Mouse (Mus musculus) adrenal gland, postnatal 4 days (tissue): ENCODE results near the gene A930002H24Rik. TPM values are rescaled to one million over a fixed set of nuclear protein-coding genes. Genes with fewer than 3 reads are reported as not detected.
"Not testable (repeated sequence)": the region's sequence is repeated elsewhere in the genome, so short reads cannot be mapped to it uniquely, and the experiment has no call there.

Source experiments
- DNase-seq, 2 experiments: peaks; one replicate each; pipeline ENCODE4 v3.0.0; 2021 to 2022; ENCODE audit warnings: low spot score in 2 of 2, mixed read lengths in 2 of 2
- long read RNA-seq, 2 experiments: library from polyadenylated mRNA; stranded (forward); transcript quantifications; one replicate each; pipeline ENCODE4 v2.0.0; 2021
- total RNA-seq, 2 experiments: library from RNA; stranded (reverse); gene quantifications; 2 replicates each; pipeline ENCODE4 v1.2.3; 2021

Gene A930002H24Rik
- total RNA-seq = 1 to 10 TPM; 1.8 to 1.9 TPM
- long read RNA-seq, experiment 1, partial matches to known transcripts = 0 of 2 reads
- long read RNA-seq, experiment 1, other reads (novel, unspliced or antisense) = 0 of 2 reads
- long read RNA-seq, experiment 2, transcript A930002H24Rik-201 (1 exons, 492 nt) = major isoform, 5 of 5 reads
- long read RNA-seq, experiment 2, partial matches to known transcripts = 0 of 5 reads
- long read RNA-seq, experiment 2, other reads (novel, unspliced or antisense) = 0 of 5 reads

DNA sequence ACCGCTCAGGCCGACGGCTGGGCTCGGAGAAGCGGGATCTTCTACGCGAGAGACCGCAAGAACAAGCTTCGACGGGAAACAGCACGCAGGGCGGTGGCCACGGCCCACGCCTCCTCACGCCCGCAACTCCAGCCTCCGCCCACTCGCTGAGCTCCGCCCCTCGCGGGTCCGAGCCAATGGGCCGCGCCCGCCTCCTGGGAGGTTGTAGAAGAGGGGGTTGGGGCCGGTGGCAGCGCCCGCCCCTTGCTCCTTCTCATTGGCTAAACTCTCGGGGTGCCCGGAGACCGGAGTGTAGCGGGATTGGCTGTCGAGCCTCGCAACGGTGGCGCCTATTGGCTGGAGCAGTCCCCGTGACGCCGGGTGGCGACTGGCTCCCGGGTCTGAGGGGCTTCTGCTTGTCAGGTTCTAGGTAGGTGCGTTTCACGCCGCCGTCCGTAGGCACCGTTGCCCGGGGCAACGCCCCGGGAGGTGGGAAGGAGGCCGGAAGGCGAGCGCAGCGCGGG, at the start of gene A930002H24Rik:
A930002H24Rik (minus strand) TSS at position 145 of the 503 bp plus-strand sequence.
- peak; percentile 96 to 98 for DNase-seq

DNA sequence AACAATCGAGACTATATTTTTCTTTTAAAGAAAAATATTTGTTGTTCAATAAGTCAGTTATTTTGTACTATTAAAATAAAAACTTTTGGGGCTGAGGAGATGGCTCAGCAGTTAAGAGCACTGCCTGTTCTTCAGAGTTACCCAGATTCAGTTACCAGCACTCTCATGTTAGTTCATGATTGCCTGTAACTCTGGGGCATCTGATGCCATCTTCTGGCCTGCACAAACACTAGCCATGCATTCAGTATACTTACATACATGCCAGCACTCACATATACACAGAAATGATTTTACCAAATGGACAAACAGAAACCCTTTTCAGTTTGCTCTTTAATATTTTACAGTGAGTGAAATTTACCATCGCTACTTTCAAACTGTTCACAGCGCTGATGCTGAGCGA, 45.7 kb upstream of the A930002H24Rik start:
- no peak for DNase-seq

DNA sequence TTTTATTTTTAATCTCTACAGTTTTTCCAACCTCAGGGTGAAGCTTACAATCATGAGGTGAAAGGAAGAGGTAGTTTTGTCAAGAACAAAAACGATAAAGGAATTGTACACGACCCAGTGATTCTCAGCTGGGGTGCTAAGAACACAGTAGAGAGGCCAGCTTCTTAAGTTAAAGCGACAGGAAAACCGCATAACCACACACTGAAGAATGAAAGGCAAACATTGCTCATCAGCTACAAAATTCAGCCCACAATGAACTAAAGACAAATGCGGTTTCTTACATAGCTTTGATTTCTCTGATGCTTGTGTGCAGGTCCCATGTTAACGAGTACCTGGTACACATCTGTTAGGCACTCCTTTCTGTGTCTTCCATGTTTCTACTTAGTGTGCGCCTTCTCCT, 33.5 kb upstream of the A930002H24Rik start:
- DNase-seq = no peak

DNA sequence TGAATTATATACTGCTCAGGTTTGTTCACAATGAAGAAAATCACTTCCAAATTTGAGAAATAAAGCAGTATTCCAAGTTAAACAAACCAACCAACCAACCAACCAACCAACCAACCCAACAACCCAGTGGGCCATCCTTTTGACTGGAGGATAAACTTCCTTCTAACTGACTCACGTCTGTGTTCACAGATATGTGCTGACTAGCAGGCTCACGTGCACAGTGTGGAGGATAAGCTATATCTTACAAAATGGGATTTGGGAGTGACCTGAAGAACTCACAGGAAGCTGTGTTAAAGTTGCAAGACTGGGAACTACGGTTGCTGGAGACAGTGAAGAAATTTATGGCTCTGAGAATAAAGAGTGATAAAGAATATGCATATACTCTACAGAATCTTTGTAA, 32.2 kb upstream of the A930002H24Rik start:
- DNase-seq = no peak

DNA sequence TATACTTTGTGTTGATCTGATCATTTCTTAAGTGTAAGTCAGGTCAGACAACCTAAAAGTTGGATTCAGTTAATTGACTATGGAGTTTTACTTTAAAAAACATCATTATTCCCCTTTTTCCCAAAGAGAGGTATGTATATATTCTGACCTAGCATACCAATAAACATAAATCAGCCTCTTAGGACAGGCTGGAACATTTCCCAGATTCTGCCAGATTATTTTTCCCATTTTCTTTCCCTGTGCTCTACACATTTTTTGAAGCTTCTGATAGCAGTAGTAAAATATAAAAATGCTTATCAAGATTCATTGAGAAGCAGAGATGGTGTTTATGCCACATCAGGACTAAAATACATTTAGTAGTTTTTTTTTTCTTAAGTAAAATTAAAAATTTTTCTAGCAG, 27.0 kb upstream of the A930002H24Rik start:
- no peak for DNase-seq

DNA sequence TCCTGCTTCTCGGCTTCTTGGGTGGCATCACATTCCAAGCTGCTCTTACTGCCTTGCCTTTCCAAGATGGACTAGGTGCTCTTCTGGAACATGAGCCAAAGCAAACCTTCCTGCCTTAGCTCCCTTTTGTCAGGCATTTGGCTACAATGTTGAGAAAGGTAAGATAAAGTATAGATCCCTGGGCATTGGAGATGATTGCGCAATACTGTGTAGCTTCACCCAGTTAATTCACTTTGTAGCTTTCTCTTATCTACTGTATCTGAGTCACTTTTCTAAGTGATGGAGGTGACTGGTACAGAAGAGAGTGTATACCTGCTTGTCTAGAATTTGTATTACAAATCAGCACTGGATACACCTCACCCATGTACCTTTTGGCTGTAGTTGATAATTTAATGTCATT, 23.4 kb upstream of the A930002H24Rik start:
- DNase-seq = no peak

DNA sequence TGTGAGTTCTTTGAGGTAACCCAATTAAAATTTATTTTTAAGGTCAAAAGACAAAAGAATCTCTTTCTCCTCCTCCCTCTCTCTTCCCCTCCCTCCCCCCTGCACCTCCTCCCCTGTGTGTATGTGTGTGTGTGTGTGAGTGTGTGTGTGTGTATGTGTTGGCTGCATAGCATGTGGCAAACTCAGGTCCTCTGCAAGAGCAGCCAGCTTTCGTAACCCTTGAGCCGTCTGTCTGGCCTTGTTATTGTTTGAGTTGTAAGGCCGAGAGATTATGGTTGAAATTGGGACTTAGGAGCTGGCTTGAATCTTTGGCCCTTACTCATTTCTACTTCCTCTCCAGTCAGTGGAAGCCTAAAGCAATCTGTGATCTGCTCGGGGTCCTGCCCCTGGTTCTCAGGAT, 16.4 kb upstream of the A930002H24Rik start:
- no peak for DNase-seq

DNA sequence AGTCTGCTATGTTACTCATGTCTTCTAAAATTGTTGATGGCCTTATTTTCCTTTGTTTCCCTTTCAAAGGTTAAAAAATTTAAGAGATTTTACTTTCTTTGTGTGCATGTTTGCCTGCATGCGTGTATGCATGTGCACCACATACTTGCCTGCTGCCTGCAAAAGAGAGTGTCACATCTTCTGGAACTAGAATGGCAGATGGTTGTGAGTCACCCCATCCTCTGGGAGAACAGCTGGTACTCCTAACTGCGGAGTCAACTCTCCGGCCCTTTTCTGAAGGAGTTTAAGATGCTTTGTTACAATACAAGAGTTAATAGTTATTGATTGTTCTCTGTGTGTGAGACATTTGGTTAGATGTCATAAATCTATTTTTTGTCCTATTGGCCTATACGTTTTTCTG, 15.3 kb upstream of the A930002H24Rik start:
- DNase-seq = no peak

DNA sequence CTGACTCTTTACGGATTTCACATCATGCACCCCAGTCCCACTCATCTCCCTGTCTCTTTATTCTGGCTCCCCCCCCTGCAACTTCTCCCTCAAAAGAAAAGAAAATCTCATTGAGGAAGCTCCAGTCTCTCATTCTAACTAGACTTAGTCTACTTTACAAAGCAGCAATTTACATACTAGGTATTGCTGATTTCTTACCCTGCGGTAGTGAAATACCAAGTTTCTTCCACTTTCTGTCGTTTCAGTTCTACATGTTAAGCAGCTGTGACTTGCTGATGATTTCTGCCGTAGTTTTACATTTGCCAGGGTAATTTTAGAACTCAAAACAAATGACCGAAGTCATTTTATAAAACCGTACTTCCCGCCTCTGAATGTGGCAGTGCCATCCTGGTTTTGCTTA, 8.2 kb upstream of the A930002H24Rik start:
- no peak for DNase-seq

DNA sequence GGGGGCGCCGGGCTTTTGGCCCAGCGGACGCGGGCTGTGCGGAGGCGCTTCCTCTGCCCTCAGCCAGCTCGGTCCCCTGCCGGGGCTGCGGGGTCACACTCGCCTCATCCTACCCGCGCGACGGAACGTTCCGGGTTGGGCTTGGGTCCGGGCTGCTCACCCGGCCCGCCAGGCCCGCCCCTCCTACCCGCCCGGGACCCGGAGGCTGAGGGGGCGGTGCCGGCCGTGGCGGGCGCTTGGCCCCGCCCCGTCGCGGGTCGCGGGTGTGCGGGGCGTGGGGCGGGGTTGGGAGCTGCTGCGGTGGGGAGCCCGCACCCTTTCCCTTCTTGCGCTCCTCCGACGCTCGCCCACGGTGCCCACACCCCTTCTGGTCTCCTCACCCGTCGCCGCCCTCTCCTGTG, 580 bp upstream of the A930002H24Rik start:
- peak in 1 of 2 experiments; percentile 41 for DNase-seq

DNA sequence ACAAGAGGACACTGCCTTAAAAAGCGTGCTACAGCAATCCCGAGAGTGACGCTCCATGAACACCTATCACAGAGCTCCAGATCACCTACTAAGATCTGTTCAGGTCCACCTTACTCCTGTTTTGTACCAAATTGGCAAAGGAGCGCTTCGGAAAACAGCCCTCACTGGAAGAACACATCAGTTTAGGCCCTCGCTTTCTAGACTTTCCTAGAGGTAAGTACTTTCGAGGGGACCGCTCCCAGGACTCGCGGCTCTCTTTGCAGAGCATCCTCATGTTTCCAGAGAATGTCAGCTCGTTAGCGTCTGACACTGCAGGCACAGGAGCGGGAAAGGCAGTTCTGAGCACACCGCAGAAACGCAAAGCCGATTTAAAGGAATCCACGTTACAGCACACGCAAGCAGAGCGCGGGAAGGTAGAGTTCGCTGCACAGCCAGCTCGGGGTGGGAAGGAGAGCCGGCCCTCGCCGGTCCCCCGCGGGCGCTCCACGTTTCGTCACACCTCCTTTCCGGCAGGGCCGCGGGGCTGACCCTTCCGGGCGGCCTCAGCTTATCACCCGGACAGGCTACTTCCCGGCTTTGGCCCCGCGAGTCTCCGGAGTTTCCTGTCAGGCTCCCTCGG, 470 bp downstream of the A930002H24Rik start, which contains the start of gene Fer:
Fer (plus strand) TSS at position 51 of the 619 bp plus-strand sequence.
- no peak for DNase-seq

DNA sequence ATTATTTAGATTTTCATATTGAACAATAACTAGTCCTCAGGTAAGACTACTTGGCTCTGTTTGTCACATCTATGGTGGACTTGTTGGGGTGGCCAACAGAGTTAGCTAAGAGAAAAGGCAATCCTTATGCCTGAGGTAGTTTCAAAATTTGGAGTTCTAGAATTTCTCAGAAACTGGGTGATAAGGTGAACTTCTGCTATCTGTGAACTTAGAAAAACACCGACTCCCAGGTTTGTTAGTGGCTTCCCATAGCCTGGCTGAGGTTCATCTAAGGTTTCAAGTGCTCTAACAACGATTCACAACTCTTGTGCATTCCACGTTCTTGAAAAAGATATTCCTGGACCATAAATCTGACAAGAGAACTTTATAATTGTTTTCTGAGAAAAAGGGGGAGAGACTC, 1.2 kb downstream of the A930002H24Rik start:
- no peak for DNase-seq

DNA sequence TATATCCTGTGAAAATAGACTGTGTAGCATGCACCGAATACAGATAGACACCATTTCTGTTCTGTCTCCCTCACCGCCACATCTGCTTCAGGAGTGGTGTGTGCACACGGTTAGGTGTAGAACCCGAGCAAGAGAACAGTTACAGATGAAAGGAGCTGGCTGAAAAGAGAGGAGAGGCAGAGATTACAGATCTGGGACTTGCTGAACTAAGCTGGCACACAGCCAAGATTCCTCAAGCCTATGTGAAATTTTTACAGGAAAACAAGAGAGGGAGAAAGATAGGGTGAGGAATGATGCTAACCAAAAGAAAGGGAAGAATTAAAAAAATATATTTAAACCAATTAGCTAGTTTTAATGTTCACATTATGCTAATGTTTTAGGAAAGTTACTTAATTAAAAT, 2.6 kb downstream of the A930002H24Rik start:
- DNase-seq = no peak

DNA sequence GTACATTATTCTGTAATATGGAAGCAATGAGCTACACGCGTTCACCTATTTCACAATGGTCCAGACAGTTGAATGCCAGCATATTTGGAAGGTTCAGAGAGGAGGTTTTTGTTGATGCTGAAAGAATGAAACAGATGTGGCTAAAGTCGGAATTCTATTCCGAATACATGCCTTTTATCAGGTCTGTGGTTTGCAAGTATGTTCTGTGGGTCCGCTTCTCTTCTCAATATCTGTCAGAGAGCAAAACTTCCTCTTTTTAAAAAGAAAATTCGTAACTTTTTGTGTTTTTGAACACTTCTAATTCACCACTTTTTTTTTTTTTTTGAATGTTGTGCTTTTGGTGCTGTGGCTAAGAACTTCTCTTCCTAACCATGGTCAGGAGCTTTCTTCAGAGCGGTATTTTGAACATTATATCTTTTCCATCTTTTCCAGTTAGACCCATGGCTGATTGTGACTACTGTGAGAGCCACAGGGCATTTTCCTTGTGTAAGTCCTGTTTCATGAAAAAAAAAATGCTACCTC, 6.5 kb downstream of the A930002H24Rik start:
- DNase-seq = no peak

DNA sequence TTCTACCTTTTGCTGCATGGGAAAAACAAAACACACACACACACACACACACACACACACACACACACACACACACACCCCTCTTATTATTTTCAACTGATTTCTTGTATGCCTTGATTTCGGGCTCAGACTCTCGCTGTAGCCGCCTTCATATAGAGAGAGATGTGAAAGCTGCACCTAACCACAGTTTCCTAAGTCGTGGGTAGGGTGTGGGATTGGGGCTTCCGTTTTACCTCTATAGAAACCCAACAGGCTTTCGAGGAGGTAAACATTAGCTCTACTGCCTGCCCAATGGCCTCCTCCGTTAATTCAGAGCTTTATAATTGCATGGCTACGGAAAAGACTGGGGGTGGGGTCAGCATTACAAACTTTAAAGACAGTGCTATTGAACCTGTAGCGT, 13.6 kb downstream of the A930002H24Rik start:
- no peak for DNase-seq

DNA sequence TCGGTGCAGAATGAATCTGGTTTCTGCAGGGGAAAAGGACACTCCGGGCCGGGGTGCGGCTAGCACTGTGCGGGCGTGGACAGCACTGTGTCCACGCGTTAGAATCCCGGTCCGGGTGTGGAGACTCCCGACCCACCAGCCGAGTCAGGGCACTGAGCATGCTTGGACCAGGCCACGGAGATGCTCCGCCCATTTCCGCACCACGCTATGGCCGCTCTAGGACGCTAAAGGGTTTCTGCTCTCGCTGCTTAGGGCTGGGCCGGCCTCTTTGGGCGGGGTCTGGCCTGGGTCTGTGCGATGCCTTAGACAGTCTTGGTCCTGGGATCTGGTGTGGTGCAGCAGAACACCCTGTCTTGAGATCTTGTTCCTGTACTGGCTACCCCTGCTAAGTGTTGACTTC, 14.0 kb downstream of the A930002H24Rik start:
- DNase-seq = peak; percentile 67 to 69

DNA sequence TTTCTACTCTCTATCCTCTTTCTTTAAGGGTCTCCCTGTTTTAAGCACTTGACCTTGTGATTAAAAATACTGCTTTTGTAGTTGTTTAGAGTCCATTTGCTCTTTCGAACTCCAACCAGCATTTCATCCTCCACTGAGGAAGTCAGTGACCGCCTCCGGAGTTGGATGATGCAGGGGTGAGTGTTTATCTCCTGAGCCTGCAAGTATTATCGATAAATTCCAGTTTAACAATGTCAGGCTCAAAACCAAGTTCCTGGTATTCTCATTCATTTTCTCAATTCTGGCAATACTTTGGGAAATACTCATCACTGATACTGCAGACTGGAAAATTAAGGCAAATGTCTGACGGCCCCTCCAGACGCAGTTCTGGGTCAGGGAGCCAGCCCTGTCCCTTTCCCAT, 14.4 kb downstream of the A930002H24Rik start:
- no peak for DNase-seq

DNA sequence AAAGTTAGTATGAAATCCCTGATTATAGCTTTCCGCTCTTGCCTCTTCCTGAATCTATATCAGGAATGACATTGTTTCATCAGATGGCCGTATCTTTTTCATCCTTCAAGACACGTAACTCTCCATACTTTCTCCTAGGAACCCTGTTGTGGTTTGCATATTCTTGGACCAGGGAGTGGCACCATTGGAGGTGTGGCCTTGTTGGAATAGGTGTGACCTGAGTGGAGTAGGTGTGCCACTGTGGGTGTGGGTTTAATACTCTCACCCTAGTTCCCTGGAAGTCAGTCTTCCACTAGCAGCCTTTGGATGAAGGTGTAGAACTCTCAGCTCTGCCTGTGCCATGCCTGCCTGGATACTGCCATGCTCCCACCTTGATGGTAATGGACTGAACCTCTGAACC, 17.8 kb downstream of the A930002H24Rik start:
- not testable (repeated sequence) for DNase-seq

DNA sequence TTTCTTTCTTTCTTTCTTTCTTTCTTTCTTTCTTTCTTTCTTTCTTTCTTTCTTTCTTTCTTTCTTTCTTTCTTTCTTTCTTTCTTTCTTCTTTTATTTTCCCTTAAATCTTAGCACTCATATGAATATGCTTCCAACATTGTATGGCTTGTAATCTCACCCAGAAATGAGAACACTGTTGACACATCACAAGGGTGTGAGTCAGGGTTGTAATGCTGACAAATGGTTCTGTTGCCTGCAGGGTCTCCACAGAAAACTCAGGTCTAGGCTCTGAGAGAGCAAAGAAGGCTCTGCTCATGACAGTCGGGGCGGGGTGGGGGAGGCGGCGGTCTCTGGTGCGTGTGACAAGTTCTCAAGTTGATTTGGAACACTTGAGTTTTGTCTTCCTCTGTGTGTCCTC, 18.7 kb downstream of the A930002H24Rik start:
- no peak for DNase-seq

DNA sequence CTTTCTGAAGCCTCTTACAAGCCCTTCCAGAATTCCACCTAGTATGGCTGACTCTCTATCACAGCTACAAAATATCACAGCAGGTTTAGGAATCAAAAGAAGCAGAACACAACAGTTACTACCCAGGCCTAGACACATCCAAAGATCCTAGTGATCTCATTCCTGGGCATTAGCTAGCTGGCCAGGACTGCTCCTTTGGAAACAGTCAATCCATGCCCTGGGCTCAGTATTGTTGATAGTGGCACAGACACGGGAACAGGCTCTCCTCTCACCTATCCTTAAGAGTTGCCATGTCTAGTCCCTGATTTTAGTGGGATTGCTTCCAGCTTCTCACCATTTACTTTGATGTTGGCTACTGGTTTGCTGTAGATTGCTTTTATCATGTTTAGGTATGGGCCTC, 21.4 kb downstream of the A930002H24Rik start:
- no peak for DNase-seq

DNA sequence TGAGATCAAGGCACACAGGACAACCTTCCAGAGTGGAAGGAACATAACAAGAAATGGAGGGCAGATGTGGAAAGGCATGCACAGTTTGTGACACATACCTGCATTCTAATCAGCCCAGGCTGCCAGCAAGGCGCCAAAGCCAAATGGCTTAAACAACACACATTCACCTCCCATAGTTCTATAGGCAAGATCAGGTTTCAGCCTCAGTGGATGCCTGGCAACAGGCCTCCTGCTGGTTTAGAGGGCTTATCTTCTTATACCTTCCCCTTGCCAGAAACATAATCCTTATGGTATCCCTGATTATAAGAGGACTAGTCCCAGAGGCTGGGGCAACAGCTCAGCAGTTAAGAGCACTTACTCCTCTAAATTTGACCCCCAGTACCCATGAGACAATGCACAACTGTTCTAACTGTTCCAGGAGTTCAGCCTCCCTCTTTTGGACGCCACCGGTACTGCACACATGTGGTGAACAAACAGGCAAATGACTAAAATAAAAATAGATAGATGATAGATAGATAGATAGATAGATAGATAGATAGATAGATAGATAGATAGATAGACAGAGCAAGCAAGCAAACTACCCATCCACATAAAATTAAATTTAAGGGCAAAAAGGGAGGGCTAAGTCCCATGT, 23.8 kb downstream of the A930002H24Rik start:
- no peak for DNase-seq

DNA sequence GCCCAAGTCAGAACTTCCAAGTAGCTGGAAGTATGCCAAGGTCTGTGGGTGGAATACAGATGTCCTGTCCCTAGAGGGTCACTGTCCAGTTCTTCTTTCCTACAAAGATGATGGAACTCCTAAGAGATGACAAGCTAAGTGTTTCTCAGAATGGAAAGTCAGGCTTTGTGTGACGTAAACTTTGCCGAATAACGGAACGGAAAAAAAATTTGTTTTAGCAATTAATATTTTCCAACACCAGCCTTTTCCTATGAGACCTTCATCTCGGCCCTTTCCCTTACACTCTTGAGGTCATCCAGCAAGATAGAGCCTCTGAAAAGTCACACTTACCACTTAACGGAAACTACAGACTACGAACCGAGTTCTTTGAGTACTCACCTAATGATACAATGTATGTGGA, 25.4 kb downstream of the A930002H24Rik start:
- DNase-seq = no peak
